Mouse (Mus musculus): ENCODE measurements around the gene Frmd4a. TPM values are rescaled to one million over a fixed set of nuclear protein-coding genes. Genes with fewer than 3 reads are reported as not detected.

Gene Frmd4a
- polyA plus RNA-seq, 1 experiment, result 106 TPM

DNA sequence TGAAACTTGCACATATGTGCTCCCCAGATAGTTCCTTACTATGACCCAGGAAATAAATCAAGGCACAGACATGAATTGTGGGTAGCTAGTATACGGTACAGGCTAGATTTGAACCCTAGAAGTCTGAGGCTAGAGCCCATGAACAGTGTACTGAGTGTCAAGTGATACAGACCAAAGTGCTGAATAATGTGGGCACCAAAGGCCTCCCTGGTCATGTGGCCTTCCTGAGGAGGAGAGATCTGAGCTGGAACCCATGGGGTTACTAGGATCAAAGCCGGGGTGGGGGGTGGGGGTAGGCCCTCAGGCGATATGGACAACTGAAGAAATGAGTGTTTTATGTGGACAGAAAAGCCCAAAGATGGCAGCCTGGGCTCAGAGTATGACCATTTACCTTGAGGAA lies 544.9 kb downstream of the Frmd4a start:
- TF ChIP-seq POLR2A (IDR thresholded peaks at IDR 0.05; ENCODE audit: borderline replicate concordance, extremely low read depth, insufficient read depth, insufficient read length, poor library complexity, severe bottlenecking) (no peak), CTCF (IDR thresholded peaks at IDR 0.05; ENCODE audit: borderline replicate concordance, extremely low read depth, insufficient read depth, insufficient read length) (no peak)
- no peak for DNase-seq (ENCODE audit: low read depth)

DNA sequence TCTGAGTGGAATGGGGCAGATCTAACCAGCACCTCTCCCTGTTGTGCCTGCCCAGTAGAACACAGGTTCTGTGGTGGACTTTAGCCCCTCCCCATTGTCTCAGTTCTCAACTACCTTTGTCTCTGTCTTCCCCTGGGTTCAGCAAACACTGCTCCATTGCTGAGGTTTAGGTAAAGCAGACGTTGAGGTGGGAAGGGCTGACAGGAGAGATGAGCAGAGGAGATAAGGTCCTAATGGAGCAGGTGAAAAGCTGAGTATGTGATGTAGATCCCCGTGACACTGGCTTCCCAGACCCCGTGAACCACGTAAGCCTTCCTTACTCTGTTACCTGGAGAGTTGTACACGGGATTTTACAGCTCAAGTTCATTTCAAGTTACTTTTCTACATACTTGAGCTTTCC lies 545.3 kb downstream of the Frmd4a start:
- no peak for DNase-seq (ENCODE audit: low read depth)
- TF ChIP-seq POLR2A (IDR thresholded peaks at IDR 0.05; ENCODE audit: borderline replicate concordance, extremely low read depth, insufficient read depth, insufficient read length, poor library complexity, severe bottlenecking), result no peak
- TF ChIP-seq CTCF (IDR thresholded peaks at IDR 0.05; ENCODE audit: borderline replicate concordance, extremely low read depth, insufficient read depth, insufficient read length), result no peak

DNA sequence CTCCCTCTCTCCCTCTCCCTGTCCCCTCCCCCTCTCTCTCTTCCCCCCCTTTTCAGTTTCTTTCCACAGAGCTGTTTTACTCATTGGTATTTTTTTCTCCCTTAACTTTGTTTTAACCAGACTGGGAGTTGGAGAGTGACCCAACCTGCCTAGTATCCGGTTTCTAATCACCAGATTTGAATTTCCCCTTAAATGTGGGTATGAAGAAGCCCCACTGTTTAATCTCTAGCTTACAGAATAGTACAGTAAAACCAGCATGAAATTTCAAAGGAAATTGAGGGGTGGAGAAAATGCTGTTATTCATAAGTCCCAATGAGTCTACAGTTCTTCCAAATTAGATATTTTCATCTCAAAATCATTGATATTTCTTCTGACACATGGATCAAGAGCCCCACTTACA lies 545.8 kb downstream of the Frmd4a start:
- TF ChIP-seq CTCF (IDR thresholded peaks at IDR 0.05; ENCODE audit: borderline replicate concordance, extremely low read depth, insufficient read depth, insufficient read length) (no peak), POLR2A (IDR thresholded peaks at IDR 0.05; ENCODE audit: borderline replicate concordance, extremely low read depth, insufficient read depth, insufficient read length, poor library complexity, severe bottlenecking) (no peak)
- no peak for DNase-seq (ENCODE audit: low read depth)

DNA sequence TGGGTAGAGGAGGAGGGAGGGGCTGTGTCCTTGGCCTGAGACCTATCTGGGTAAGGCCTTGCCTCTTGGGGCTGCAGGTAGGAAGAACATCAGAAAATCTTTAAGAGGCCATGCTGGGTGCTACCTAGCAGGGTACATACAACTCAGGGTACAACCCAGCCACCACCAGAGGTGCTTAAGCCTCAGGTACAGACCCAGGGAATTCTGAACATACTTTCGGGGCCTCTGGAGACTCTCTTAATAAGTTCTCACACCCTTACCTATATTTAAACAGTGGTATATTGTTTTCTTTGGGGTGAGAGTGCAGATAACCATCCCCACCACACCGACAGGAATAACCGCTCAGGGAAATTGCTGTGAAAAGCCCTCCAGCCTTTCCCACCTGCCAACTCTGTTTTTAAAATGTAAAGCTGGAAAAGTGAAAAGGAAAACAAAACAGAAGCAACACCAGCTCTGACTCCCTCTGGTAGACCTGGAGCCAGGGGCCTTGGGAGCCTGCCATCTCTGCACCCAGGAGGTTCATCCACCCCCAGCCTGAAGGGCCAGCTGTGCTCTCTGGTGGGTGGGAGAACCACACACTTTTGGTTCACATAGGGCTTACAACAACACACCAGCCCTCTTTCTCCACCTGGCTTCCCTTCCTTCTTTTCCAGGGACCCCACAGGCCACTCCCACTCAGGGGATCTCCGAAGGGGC lies 548.9 kb downstream of the Frmd4a start:
- TF ChIP-seq POLR2A (IDR thresholded peaks at IDR 0.05; ENCODE audit: borderline replicate concordance, extremely low read depth, insufficient read depth, insufficient read length, poor library complexity, severe bottlenecking) (no peak), CTCF (IDR thresholded peaks at IDR 0.05; ENCODE audit: borderline replicate concordance, extremely low read depth, insufficient read depth, insufficient read length) (no peak)
- no peak for DNase-seq (ENCODE audit: low read depth)

DNA sequence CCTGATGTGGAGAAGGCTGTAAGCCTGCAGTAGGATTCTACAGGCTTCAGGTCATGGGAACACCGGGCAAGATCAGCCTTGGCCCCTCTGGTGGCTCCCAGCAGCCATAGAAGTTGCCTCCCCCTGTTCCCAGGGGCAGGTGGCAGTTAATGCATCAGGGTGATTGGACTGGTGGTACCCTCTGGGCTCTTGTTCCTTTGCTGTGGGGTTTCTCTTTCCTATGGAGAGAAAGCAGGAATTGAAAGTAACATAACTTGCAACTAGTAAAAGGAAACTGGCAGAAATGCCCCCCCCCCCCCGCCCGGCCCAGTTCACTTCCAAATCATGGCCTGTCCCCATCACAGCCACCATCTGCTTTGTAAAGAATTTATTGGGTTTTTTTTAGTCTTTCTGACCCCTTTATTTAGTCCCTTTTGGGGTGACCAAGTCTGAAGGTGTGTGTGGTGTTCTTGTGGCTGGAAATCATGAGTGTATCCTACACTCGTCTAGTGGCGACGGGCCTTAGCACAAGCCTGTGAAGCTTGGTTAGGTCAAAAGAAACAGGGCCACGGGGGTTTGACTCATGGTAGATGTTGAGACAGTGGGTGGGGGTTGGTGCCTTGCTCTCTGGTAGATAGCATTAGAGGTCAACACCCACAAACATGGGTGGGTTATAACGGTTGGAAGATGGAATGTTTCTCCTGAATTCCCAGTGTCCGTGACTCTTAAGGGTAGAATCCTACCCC lies 549.6 kb downstream of the Frmd4a start:
- TF ChIP-seq POLR2A (IDR thresholded peaks at IDR 0.05; ENCODE audit: borderline replicate concordance, extremely low read depth, insufficient read depth, insufficient read length, poor library complexity, severe bottlenecking), result no peak
- TF ChIP-seq CTCF (IDR thresholded peaks at IDR 0.05; ENCODE audit: borderline replicate concordance, extremely low read depth, insufficient read depth, insufficient read length), result no peak
- no peak for DNase-seq (ENCODE audit: low read depth)

DNA sequence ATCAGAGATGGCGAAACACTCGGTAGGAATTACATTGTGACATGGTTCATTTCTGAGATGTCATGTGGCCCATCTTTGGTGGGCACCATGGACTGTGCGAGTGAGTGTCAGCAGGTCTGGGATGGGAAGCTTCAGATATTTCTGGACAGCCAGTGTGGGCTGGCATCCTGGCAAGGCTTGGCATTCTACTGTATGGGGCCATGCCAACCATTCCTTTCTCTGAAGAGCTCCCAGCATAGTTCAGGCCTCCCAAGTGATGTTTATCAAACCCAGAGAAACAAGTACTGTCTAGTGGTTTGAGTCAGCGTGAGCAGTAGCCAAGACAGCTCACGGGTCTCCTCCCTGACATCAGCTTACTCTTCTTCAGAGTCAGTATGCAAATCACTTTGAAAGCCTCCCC lies 551.5 kb downstream of the Frmd4a start:
- DNase-seq (ENCODE audit: low read depth), result no peak
- TF ChIP-seq POLR2A (IDR thresholded peaks at IDR 0.05; ENCODE audit: borderline replicate concordance, extremely low read depth, insufficient read depth, insufficient read length, poor library complexity, severe bottlenecking) (no peak), CTCF (IDR thresholded peaks at IDR 0.05; ENCODE audit: borderline replicate concordance, extremely low read depth, insufficient read depth, insufficient read length) (no peak)

DNA sequence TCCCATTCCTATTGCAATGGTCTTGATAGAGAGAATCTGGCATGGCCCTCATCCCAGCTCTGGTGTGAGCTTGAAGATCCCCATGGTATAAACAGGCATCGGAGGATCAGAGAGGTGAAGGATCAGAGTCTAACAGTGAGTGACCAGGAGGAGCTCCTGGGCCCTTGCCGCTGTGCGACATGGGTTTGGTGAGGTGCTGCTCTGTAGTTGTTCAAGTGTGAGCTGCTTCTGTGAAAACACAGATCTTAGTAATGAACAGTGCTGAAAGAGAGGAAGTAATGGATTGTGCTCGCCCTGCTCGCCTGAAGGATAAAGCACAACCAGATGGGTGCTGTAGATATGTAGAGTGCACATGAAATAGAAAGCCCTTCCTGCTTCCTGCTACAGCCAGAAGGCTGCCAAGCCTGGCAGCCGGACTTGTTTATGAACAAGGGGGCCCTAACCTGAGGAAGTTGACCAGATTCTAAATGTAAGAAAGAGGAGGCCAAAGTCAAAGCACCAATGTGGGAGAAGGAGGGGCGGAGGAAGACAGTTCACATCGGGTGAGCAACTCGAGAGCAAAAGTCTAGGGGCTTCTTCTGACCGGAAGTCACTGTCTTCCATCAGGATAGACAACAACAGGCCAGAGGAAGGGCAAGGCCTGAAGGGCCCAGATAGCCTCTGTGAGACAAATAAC lies 552.8 kb downstream of the Frmd4a start:
- TF ChIP-seq POLR2A (IDR thresholded peaks at IDR 0.05; ENCODE audit: borderline replicate concordance, extremely low read depth, insufficient read depth, insufficient read length, poor library complexity, severe bottlenecking), result no peak
- TF ChIP-seq CTCF (IDR thresholded peaks at IDR 0.05; ENCODE audit: borderline replicate concordance, extremely low read depth, insufficient read depth, insufficient read length), result no peak
- no peak for DNase-seq (ENCODE audit: low read depth)

DNA sequence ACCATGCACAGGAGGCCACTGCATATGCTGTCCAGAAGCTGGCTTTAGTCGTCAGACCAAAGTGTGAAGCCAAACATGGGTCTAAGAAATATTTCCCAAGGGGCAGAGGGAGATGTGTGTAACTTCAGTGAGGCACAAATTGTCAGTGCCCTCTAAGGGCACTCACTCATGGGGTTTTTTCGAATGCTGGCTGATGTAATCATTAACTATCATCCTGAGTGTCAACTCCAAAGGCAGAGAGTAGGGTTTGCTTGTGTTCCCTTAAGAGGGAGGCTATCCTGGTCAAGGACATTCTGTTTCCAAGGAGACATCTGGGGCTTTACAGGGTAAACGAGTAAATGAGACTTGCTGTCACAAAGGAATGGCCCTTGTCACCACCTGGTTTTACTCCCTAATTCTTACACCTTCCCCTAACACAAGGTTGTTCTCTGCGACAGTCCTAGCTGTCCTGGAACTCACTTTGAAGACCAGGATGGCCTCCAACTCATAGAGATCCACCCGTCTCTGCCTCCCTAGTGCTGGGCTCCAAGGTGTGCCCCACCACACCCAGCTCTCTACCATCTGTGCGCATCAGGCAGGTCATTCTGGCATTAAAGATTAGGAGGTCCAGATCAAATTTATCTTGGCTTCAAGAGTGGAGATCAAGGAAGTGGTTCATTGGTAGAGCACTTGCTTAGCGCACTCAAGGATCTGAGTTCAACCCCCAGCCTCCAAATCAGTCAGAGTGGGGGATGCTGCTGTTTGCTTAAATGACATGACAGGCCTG lies 555.2 kb downstream of the Frmd4a start:
- DNase-seq (ENCODE audit: low read depth), result no peak

DNA sequence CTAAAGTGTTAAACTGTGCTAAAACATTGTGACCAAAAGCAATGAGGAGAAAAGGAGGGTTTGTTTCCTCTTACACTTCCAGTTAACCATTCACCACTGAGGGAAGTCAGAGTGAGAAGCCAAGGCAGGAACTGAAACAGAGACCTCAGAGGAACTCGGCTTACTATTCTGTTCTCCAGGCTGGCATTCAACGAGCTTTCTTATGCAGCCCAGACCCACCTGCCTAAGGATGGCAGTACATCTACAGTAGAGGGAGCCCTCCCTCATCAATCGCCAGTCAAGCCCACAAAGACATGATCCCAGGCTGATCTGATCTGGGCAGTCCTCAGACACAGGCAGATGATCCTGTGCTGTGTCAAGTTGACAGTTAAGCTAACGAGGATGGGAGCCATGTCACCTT lies 555.9 kb downstream of the Frmd4a start:
- TF ChIP-seq POLR2A (IDR thresholded peaks at IDR 0.05; ENCODE audit: borderline replicate concordance, extremely low read depth, insufficient read depth, insufficient read length, poor library complexity, severe bottlenecking), result no peak
- TF ChIP-seq CTCF (IDR thresholded peaks at IDR 0.05; ENCODE audit: borderline replicate concordance, extremely low read depth, insufficient read depth, insufficient read length), result peak; percentile 14; the same call in 1 of the 2 replicates
- no peak for DNase-seq (ENCODE audit: low read depth)

More for the DNA sequence above, 555.2 kb downstream of the Frmd4a start:
- TF ChIP-seq CTCF (IDR thresholded peaks at IDR 0.05; ENCODE audit: borderline replicate concordance, extremely low read depth, insufficient read depth, insufficient read length) (no peak), POLR2A (IDR thresholded peaks at IDR 0.05; ENCODE audit: borderline replicate concordance, extremely low read depth, insufficient read depth, insufficient read length, poor library complexity, severe bottlenecking) (no peak)

DNA sequence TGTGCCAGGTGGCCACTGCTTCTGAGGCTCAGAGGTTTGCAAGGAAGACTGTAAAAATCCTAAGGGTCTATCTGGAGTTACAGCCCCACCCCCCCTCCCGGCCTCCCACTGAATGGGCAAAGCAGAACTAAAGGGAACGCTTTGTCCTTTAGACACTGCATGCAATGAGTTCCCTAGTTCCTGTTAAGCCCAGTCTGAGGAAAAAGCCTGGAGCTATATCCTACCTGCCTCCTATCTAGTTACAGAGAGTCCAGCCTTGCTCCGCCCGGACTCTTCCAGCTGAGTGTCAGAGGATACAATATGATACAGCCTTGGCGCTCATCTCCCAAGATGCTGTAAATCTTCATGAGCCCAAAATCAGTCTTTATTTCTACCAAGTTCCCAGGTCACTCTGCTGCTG lies 556.7 kb downstream of the Frmd4a start:
- DNase-seq (ENCODE audit: low read depth), result no peak
- no peak for TF ChIP-seq CTCF (IDR thresholded peaks at IDR 0.05; ENCODE audit: borderline replicate concordance, extremely low read depth, insufficient read depth, insufficient read length)
- no peak for TF ChIP-seq POLR2A (IDR thresholded peaks at IDR 0.05; ENCODE audit: borderline replicate concordance, extremely low read depth, insufficient read depth, insufficient read length, poor library complexity, severe bottlenecking)

DNA sequence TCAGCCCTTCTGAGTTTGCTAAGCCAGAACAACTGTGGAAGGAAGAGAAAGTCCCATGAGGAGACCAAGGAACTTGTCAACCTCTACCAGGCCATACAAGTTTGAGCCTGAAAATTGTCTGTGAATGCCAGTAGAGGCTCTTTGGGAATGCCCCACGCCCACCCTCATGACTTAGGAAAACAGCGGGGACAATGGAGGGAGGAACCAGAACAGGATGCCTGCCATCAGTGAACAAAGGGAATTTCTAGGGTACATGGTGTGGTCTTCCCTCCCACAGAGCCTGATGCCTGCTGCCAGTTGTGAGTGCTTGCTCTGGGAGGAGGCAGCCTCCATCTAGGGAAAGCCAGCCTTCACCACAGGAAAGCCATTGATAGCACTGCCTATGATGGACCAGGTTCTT lies 557.6 kb downstream of the Frmd4a start:
- DNase-seq (ENCODE audit: low read depth), result no peak

More for the DNA sequence above, 557.6 kb downstream of the Frmd4a start:
- TF ChIP-seq POLR2A (IDR thresholded peaks at IDR 0.05; ENCODE audit: borderline replicate concordance, extremely low read depth, insufficient read depth, insufficient read length, poor library complexity, severe bottlenecking) (no peak), CTCF (IDR thresholded peaks at IDR 0.05; ENCODE audit: borderline replicate concordance, extremely low read depth, insufficient read depth, insufficient read length) (no peak)
